Mouse (Mus musculus): Measurements from ENCODE around the gene Crtc1. TPM values are rescaled to one million over a fixed set of nuclear protein-coding genes. Genes with fewer than 3 reads are reported as not detected.

Gene Crtc1
- polyA plus RNA-seq, 1 experiment from 2014 or later: 6.9 TPM

DNA sequence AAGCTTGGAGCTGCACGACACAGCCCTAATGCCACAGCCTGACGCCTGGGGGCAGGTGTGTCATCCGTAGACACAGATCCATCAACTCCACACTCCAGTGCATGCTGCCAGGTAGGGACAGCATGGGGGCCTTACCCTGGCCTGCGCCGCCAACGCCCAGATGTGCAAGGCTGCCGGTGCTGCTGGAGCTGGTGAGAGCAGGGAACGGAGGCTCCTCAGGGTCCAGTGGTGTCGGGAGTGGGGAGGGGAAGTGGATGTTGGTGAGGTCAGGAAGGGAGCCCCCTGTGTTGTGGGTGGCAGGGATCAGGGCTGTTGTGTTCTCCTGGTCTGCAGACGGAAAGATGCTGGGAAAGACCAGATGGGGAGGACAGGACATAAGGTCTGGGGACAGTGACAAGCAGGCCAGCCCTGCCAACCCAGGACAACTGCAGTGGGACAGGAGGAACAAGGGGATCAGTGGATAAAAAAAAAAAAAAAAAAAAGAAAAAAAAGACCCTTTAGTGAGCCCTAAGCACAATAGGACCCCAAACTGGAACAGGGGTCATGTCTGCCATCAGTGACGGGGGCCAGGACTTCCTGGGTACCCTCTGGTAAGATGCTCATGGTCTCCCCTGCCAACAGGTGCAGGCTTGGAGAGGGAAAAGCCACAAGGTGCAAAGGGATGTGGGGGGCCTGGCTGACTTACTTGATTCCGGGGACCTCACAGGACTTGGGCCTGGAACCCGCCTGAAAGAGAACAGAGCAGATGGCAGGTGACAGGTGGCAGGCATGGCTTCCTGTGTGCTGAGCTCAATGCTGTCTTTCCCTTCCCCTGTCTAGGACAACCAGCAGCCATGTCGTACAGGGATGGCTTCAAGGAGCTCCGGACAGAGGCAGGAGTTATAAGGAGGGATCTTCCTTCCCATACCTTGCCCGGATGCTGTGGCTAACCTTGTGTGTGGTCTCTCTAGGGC is 41.5 kb downstream of the Crtc1 start:
- Histone ChIP-seq H3K9me3 (replicated peaks) (no peaks in the 10 kb centered on the region), H3K36me3 (no peaks in the 10 kb centered on the region; the same call in 1 of the 2 replicates), H3K4me3 (no peak overlapping the region), H3K4me2 (no peak overlapping the region), H3K27ac (no peak overlapping the region), H3K9ac (no peak overlapping the region), H3K27me3 (replicated peaks) (no peaks in the 10 kb centered on the region), H3K4me1 (no peaks in the 10 kb centered on the region)
- 81% methylated on average over 16 of the region's 16 CpGs for WGBS (ENCODE audit: insufficient replicate concordance)
- no peak for ATAC-seq

DNA sequence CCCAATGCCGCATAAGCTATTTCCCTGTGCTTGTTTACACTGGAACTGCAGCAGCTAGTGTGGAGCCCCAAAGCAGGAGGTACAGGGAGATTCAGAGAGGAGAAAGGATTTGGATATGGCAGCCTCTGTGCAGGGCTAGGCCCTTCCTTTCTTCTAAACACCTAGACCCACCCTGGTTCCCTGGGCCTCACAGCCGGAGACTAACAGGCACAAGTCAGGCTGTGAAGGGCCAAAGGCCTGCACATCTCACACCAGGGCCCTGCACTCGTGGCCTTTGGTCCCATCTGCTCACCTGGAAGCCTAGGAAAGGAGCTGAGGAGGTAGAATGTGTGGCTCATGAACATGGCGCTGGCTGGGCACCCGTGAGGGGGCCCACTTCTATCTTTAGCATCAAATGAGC is 43.2 kb downstream of the Crtc1 start:
- no peak overlapping the region for H3K27ac ChIP-seq
- ATAC-seq: no peak
- H3K36me3 ChIP-seq: peaks cover 11% of the 10 kb centered on the region
- no peaks in the 10 kb centered on the region for H3K9me3 ChIP-seq (replicated peaks)
- H3K4me3 ChIP-seq: no peak overlapping the region
- no peak overlapping the region for H3K4me2 ChIP-seq
- H3K4me1 ChIP-seq: no peaks in the 10 kb centered on the region
- no peaks in the 10 kb centered on the region for H3K27me3 ChIP-seq (replicated peaks)
- no peak overlapping the region for H3K9ac ChIP-seq
- 78% methylated on average over 5 of the region's 5 CpGs for WGBS (ENCODE audit: insufficient replicate concordance)

DNA sequence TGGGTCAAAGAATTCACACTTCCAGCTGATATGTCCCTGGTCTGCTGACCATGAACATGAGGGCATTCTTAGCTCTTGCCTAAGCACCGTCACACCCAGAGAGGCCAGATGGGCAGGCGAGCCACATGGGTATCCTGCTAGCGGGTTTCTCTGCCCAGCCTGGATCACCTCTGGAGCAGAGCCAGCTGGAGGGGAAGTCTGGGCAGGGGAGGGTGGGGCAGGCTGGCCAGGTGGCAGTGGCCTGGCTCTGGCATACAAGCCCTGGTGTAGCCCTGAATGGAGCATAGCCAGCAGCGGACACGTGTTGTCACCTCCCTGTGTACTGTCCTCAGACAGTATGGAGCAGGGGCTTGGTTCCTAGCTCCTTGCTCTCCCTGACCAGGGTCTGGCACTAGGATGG is 43.7 kb downstream of the Crtc1 start:
- WGBS (ENCODE audit: insufficient replicate concordance): 86% methylated on average over 5 of the region's 5 CpGs
- no peak overlapping the region for H3K4me3 ChIP-seq
- H3K27ac ChIP-seq: no peak overlapping the region
- H3K4me2 ChIP-seq: no peak overlapping the region
- H3K9me3 ChIP-seq (replicated peaks): no peaks in the 10 kb centered on the region
- no peaks in the 10 kb centered on the region for H3K27me3 ChIP-seq (replicated peaks)
- H3K9ac ChIP-seq: no peak overlapping the region
- H3K36me3 ChIP-seq: peaks cover 15% of the 10 kb centered on the region
- ATAC-seq: no peak
- H3K4me1 ChIP-seq: no peaks in the 10 kb centered on the region

DNA sequence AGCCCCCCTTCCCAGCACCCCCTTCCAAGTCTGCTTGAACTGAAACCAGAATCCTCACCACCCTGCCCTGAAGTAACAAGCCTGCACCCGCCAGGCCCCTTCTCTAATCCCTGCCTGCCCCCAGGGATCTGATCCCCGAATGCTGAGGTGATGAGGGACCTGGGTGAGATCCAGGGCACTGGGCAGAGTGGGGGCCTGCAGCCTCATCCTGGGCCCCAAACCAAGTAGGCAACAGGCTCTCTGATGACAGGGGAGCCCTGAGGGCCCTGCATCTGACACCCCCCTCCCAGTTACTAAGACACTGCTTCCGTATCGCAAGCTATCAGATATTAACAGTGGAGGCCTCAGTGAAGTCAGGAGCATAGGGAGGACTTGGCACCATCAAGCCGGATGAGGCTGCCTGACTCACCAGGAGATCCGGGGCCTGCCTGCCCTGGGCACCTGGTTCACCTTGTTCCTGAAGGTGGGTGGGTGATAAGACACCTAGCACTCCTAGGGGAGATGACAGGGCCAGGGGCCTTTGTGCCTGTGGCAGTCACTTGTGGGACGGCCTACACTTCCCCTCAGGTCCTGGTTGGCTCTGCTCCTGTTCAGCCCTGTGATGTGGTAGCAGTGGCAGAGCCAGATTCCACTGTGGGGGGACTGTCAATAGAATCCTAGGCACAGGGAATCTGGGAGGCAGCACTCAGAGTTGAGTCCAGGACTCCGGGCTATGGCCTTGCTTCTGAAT is 44.9 kb downstream of the Crtc1 start:
- H3K27ac ChIP-seq: no peak overlapping the region
- H3K9ac ChIP-seq: no peak overlapping the region
- H3K4me2 ChIP-seq: no peak overlapping the region
- no peaks in the 10 kb centered on the region for H3K27me3 ChIP-seq (replicated peaks)
- no peak overlapping the region for H3K4me3 ChIP-seq
- no peak for ATAC-seq
- H3K4me1 ChIP-seq: no peaks in the 10 kb centered on the region
- no peaks in the 10 kb centered on the region for H3K9me3 ChIP-seq (replicated peaks)
- whole genome bisulfite sequencing (ENCODE audit: insufficient replicate concordance): 76% methylated on average over 8 of the region's 8 CpGs
- peaks cover 15% of the 10 kb centered on the region for H3K36me3 ChIP-seq

DNA sequence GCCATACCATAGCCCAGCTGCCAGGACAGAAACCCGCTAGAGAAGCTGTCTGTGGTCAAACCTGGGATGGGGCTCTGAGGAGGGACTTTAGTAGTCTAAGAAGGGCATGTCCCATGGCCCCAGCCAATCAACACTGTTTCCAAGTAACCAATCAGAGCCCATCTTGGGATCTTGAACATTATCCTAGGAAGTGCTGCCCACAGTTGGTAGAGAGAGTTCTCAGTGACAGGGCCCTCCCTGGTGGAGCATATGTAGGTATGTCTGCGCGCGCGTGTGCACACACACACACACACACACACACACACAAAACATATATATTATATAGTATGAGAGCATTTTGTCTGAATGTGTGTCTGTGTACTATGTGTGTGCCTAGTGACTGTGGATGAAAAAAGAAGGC is 46.3 kb downstream of the Crtc1 start:
- Histone ChIP-seq H3K4me2 (no peak overlapping the region), H3K4me1 (no peaks in the 10 kb centered on the region), H3K9ac (no peak overlapping the region), H3K27ac (no peak overlapping the region), H3K27me3 (replicated peaks) (no peaks in the 10 kb centered on the region), H3K9me3 (replicated peaks) (no peaks in the 10 kb centered on the region), H3K36me3 (peaks cover 20% of the 10 kb centered on the region), H3K4me3 (no peak overlapping the region)
- no peak for ATAC-seq
- WGBS (ENCODE audit: insufficient replicate concordance): 84% methylated on average over 5 of the region's 5 CpGs

DNA sequence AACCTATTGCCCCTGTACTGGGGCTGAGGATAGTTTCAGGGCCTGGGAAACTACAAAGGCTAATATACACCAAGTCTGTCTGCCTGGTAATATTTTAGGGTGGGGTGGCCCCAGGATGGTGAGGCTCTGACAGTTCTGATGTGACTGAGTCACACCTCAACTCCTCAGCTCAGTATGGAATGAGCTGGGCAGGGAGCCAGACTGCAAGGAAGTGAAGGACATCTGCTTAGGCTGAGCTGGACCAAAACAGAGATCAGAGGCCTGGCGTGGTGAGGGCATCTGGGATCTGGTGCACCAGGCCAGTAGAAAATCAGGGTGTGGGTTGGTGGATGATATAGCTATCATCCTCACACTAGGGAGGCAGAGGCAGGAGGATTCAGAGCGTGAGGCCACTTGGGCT is 49.7 kb downstream of the Crtc1 start:
- Histone ChIP-seq H3K36me3 (peaks cover 39% of the 10 kb centered on the region), H3K9ac (no peak overlapping the region), H3K27ac (no peak overlapping the region), H3K4me3 (no peak overlapping the region), H3K4me1 (peaks cover 3% of the 10 kb centered on the region; the same call in 1 of the 2 replicates), H3K4me2 (no peak overlapping the region), H3K9me3 (replicated peaks) (no peaks in the 10 kb centered on the region), H3K27me3 (replicated peaks) (no peaks in the 10 kb centered on the region)
- 61% methylated on average over 2 of the region's 2 CpGs for WGBS (ENCODE audit: insufficient replicate concordance)
- no peak for ATAC-seq

DNA sequence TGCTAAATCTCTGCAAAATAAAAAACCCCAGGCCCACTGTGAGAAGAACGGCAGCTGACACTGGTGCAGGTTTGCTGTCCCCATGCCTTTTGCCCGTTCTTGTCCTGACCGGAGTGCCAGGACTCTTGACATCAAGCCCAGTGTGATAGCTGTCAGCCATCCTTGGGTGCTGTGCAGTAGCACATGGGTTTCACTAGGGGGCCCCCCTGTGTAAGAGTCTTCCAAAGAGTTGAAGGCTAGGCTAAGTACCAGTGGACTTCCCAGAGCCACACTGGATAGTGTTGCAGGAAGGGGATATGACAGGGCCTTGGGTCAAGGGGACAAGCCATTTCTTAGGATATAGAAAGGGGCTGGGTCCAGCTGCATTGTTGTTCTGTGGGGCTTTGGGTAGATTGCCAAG is 56.1 kb downstream of the Crtc1 start:
- 32% methylated on average over 3 of the region's 3 CpGs for WGBS (ENCODE audit: insufficient replicate concordance)
- Histone ChIP-seq H3K9ac (no peak overlapping the region), H3K27me3 (replicated peaks) (peaks cover 47% of the 10 kb centered on the region), H3K4me2 (no peak overlapping the region), H3K36me3 (peaks cover 21% of the 10 kb centered on the region), H3K27ac (no peak overlapping the region), H3K4me1 (peaks cover 3% of the 10 kb centered on the region; the same call in 1 of the 2 replicates), H3K9me3 (replicated peaks) (no peaks in the 10 kb centered on the region), H3K4me3 (no peak overlapping the region)
- ATAC-seq: peak; percentile 68

DNA sequence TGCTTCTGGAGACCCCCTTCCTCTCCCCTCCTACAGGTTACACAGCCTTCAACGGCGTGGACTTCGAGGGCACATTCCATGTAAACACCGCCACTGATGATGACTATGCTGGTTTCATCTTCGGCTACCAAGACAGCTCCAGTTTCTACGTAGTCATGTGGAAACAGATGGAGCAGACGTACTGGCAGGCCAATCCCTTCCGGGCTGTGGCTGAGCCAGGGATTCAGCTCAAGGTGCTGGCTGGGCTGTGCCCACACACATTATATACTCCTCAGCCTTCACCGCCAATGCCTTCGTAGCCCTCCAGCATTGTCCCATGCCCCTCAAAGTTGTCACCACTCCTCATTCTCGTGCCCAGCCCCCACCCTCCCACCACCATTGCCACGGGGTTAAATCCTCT is 59.3 kb downstream of the Crtc1 start:
- 74% methylated on average over 12 of the region's 12 CpGs for WGBS (ENCODE audit: insufficient replicate concordance)
- H3K9me3 ChIP-seq (replicated peaks): no peaks in the 10 kb centered on the region
- peaks cover 79% of the 10 kb centered on the region for H3K27me3 ChIP-seq (replicated peaks)
- ATAC-seq: no peak
- H3K36me3 ChIP-seq: no peaks in the 10 kb centered on the region
- H3K27ac ChIP-seq: no peak overlapping the region
- H3K4me3 ChIP-seq: no peak overlapping the region
- H3K4me2 ChIP-seq: no peak overlapping the region
- no peak overlapping the region for H3K9ac ChIP-seq
- H3K4me1 ChIP-seq: peaks cover 20% of the 10 kb centered on the region

DNA sequence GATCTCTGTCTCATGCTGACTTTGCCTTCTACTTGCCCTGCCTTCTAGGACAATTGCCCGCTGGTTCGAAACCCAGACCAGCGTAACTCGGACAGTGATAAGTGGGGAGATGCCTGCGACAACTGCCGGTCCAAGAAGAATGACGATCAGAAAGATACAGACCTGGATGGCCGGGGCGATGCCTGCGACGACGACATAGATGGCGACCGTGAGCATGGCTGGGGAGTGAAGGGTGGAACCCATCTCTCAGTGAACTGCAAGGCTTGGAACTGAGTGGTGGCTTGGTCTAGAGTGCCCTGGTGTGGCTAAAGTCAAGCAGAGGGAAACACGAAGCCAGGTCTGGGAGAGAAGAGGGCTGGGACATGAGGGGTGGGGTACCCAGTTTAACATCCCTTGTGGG is 62.3 kb downstream of the Crtc1 start:
- Histone ChIP-seq H3K4me3 (no peak overlapping the region), H3K27me3 (replicated peaks) (peaks cover 98% of the 10 kb centered on the region), H3K4me1 (peaks cover 39% of the 10 kb centered on the region), H3K9me3 (replicated peaks) (no peaks in the 10 kb centered on the region), H3K36me3 (no peaks in the 10 kb centered on the region), H3K4me2 (no peak overlapping the region), H3K27ac (no peak overlapping the region), H3K9ac (no peak overlapping the region)
- WGBS (ENCODE audit: insufficient replicate concordance): 17% methylated on average over 15 of the region's 15 CpGs
- ATAC-seq: no peak

DNA sequence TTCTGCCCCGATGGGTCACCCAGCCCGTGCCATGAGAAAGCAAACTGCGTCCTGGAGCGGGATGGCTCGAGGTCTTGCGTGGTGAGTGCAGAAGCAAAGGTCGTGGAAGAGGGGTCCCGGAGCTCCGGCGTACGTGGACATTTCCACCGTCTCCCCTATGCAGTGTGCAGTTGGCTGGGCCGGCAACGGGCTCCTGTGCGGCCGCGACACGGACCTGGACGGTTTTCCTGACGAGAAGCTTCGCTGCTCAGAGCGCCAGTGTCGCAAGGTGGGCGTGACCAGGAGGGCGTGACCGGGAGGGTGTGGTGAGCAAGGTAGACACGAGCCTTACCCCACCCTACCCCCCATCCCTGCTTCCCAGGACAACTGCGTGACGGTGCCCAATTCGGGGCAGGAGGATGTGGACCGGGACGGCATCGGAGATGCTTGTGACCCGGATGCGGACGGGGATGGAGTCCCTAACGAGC is 63.1 kb downstream of the Crtc1 start:
- Histone ChIP-seq H3K36me3 (no peaks in the 10 kb centered on the region), H3K27ac (no peak overlapping the region), H3K27me3 (replicated peaks) (peaks cover 98% of the 10 kb centered on the region), H3K4me3 (no peak overlapping the region), H3K4me2 (peak overlapping the region; percentile 23), H3K9ac (no peak overlapping the region), H3K4me1 (peaks cover 39% of the 10 kb centered on the region), H3K9me3 (replicated peaks) (no peaks in the 10 kb centered on the region)
- no peak for ATAC-seq
- 10% methylated on average over 37 of the region's 37 CpGs for whole genome bisulfite sequencing (ENCODE audit: insufficient replicate concordance)

DNA sequence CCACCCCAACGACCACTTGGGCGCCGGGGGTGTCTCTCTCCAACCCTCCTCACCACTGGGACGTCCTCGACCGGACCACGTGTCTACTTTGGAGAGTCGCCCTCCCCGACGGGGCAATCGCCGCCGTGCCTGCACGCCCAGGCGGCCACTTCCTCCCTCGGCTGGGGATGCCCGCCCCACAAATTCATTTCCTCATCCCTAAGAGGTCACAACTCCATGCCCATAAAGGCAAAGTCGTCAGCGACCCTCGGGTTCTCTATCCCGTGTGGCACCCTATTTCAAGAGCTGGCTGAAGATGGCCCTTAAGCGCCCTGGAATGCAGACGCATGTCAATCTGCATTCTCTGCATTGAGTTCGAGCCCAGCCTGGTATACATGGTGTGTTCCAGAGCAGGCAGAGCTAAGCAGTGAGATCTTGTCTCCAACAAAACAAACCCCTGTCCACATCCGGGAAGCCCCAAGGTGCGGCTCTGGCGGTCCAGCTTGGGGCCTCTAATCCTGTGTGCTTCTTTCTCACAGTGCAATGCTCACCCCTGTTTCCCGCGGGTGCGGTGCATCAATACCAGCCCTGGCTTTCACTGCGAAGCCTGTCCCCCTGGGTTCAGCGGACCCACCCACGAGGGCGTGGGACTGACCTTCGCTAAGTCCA is 64.0 kb downstream of the Crtc1 start:
- peaks cover 100% of the 10 kb centered on the region for H3K27me3 ChIP-seq (replicated peaks)
- no peaks in the 10 kb centered on the region for H3K9me3 ChIP-seq (replicated peaks)
- H3K27ac ChIP-seq: no peak overlapping the region
- peak overlapping the region; percentile 71 for H3K4me2 ChIP-seq
- ATAC-seq: no peak
- WGBS (ENCODE audit: insufficient replicate concordance): 5% methylated on average over 35 of the region's 35 CpGs
- peak overlapping the region; percentile 45; the same call in 1 of the 2 replicates for H3K4me3 ChIP-seq
- no peak overlapping the region for H3K9ac ChIP-seq
- H3K36me3 ChIP-seq: no peaks in the 10 kb centered on the region
- H3K4me1 ChIP-seq: peaks cover 39% of the 10 kb centered on the region
